Mouse (Mus musculus) lung, embryonic 14.5 days (tissue): Measurements from ENCODE around the gene Csnk1g1. TPM values are rescaled to one million over a fixed set of nuclear protein-coding genes. Genes with fewer than 3 reads are reported as not detected.
A peak's percentile ranks its signal among the peaks of the same experiment; 100 is the strongest.

ENCODE experiments used
- ATAC-seq: fragments of 200-750 bp; cut with Nextera tagmentation; 2 replicates; pipeline ENCODE4 v1.8.0; 2017; ENCODE audit warnings: mild to moderate bottlenecking, moderate TSS enrichment, moderate library complexity; ENCODE audit not compliant: insufficient read depth
- DNase-seq: peaks from one replicate; pipeline ENCODE4 v3.0.0-alpha.2; 2015
- H3K27ac ChIP-seq: fragments of 300-500 bp; sonication (generic); 2 replicates; pipeline ENCODE4 v1.5.1; 2014; ENCODE audit warnings: low read depth, mild to moderate bottlenecking, moderate library complexity
- H3K27me3 ChIP-seq: fragments of 300-500 bp; sonication (generic); 2 replicates; pipeline ENCODE4 v1.6.1; 2014; ENCODE audit warnings: low read length, control low read depth; ENCODE audit not compliant: insufficient read depth
- H3K36me3 ChIP-seq: fragments of 300-500 bp; sonication (generic); 2 replicates; pipeline ENCODE4 v1.6.1; 2014; ENCODE audit warnings: control low read depth; ENCODE audit not compliant: insufficient read depth
- H3K4me1 ChIP-seq: fragments of 300-500 bp; sonication (generic); 2 replicates; pipeline ENCODE4 v1.6.1; 2014; ENCODE audit warnings: antibody characterized with exemption, control low read depth; ENCODE audit not compliant: insufficient read depth
- H3K4me2 ChIP-seq: fragments of 300-500 bp; sonication (generic); 2 replicates; pipeline ENCODE4 v1.6.1; 2014; ENCODE audit warnings: mild to moderate bottlenecking
- H3K4me3 ChIP-seq: fragments of 300-500 bp; sonication (generic); 2 replicates; pipeline ENCODE4 v1.5.1; 2014; ENCODE audit warnings: low read depth, low read length
- H3K9ac ChIP-seq: fragments of 300-500 bp; sonication (generic); 2 replicates; pipeline ENCODE4 v1.6.1; 2014
- H3K9me3 ChIP-seq: fragments of 300-500 bp; sonication (generic); 2 replicates; pipeline ENCODE4 v1.6.1; 2016; ENCODE audit warnings: low read depth, low read length, control low read depth
- CTCF ChIP-seq: IDR thresholded peaks from 2 replicates; pipeline ENCODE4 v1.5.1; 2016; ENCODE audit warnings: antibody characterized with exemption, low read depth
- WGBS: fragments of 180-500 bp; shearing (Covaris S2); extraction: QIAGEN DNeasy Blood & Tissue Kit; methylation state at CpG from one replicate; pipeline ENCODE4 v1.1.7; 2014; 5-methylcytosine and 5-hydroxymethylcytosine counted together
- polyA plus RNA-seq: library from polyadenylated mRNA; unstranded; fragments of >200 nt; fragmentation: Nextera tagmentation; extraction: Ambion mirVana; gene quantifications from 2 replicates; pipeline ENCODE4 v1.2.1, GENCODE M21; 2014

The Csnk1g1 gene
- polyA plus RNA-seq, 1 experiment from 2014 or later, result 19.2 TPM

DNA sequence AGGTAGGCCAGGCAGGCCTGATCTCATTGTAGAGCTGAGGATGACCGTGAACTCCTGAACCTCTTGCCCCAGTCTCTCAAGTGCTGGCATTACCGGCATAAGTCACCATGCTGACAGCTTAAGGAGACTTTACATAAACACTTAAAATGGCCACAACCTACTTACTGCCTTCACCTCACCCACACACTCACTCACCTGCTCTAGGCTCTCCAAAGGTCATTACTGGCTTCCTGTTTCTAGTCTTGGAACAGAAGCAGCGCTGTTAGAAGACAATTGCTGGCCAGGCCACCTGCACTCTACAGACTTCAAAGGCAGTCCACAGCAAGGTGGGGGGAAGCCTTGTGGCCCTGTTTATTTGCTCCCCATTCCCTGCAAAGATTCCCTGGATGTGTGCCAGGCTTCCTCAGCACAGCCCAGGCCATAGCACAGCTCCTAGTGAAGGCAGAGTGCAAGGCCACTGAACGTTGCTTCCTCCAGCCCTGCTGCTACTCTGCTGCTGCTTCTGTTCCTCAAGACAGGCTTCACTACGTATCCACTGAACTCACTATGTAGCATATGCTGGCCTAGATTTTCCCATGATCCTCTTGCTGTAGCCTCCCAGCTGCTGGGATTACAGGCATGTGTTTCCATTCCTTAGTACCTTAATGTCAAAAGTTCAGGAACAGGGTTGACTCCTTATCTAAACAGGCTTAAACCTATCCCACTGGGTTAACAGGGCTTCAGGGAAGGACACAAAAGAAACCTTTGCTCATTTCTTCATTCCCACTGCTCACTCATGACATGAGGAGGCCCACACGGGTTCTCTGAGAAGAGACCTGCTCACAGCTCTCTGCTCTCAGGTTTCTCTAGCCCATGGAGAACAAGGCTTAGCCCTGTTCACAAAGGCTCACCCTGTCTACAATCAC, 182.9 kb downstream of the Csnk1g1 start:
- Histone ChIP-seq H3K4me2 (no peak overlapping the region), H3K27ac (peak overlapping the region; percentile 74), H3K9ac (no peak overlapping the region), H3K4me1 (no peaks in the 10 kb centered on the region), H3K36me3 (peaks cover 95% of the 10 kb centered on the region), H3K9me3 (no peaks in the 10 kb centered on the region), H3K27me3 (no peaks in the 10 kb centered on the region), H3K4me3 (no peak overlapping the region)
- TF ChIP-seq CTCF, result no peak
- ATAC-seq, result peak; percentile 60; the same call in 1 of the 2 replicates
- DNase-seq, result peak; percentile 68
- 34% methylated on average over 6 of the region's 6 CpGs for WGBS

DNA sequence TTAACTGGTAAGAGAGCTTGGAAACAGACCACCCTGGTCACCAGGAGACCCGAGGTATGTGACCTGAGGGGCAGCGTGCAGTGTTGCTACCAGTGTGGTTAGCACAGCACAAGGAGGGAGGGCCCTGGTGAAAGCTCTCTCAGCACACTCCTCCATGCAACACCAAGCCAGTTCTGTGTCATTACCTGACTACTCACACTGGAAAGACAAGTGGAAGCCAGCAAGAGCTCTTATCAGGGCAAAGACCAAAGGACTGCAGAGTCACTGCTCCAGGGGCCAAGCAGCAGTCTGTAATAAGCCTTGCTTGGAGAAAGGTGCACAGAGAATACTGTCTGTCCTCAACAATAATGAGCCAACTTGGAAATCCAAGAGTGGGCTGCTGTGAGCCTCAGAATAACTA, 183.9 kb downstream of the Csnk1g1 start:
- DNase-seq (peak; percentile 15), ATAC-seq (no peak)
- Histone ChIP-seq H3K4me1 (no peaks in the 10 kb centered on the region), H3K9ac (no peak overlapping the region), H3K4me3 (no peak overlapping the region), H3K36me3 (peaks cover 95% of the 10 kb centered on the region), H3K27me3 (no peaks in the 10 kb centered on the region), H3K9me3 (no peaks in the 10 kb centered on the region), H3K4me2 (no peak overlapping the region), H3K27ac (peak overlapping the region; percentile 74)
- TF ChIP-seq CTCF, result no peak
- WGBS, result 44% methylated on average over 2 of the region's 2 CpGs

Other genes with a start within 250 kb of the Csnk1g1 start
- gene Oaz2, start 240.9 kb upstream of the Csnk1g1 start, polyA plus RNA-seq, result 263 and 267 TPM in 2 replicates
- 7.4 and 7.6 TPM in 2 replicates for gene Zfp609, start 81.4 kb upstream of the Csnk1g1 start, polyA plus RNA-seq
- gene Pclaf, start 18.7 kb upstream of the Csnk1g1 start, polyA plus RNA-seq, result 259 and 263 TPM in 2 replicates
- 32.5 and 34.0 TPM in 2 replicates for gene Trip4, start 130 bp upstream of the Csnk1g1 start, polyA plus RNA-seq
- gene Ppib, start 151.3 kb downstream of the Csnk1g1 start, polyA plus RNA-seq, result 654 and 655 TPM in 2 replicates
- gene Snx22, start 160.8 kb downstream of the Csnk1g1 start, polyA plus RNA-seq, result 11.0 and 11.1 TPM in 2 replicates
- gene Snx1, start 217.7 kb downstream of the Csnk1g1 start, polyA plus RNA-seq, result 116 TPM in 2 replicates
- 145 and 151 TPM in 2 replicates for gene Ciao2a, start 217.7 kb downstream of the Csnk1g1 start, polyA plus RNA-seq
- gene Dapk2, start 249.3 kb downstream of the Csnk1g1 start, polyA plus RNA-seq, result 5.9 and 7.6 TPM in 2 replicates